Mouse (Mus musculus): ENCODE results near the gene Olfr766-ps1. TPM values are rescaled to one million over a fixed set of nuclear protein-coding genes. Genes with fewer than 3 reads are reported as not detected.
"Not testable (repeated sequence)": the region's sequence is repeated elsewhere in the genome, so short reads cannot be mapped to it uniquely, and the experiment has no call there.

The Olfr766-ps1 gene
- not detected in 2 replicates for polyA plus RNA-seq (2014; fragmentation: Nextera tagmentation; extraction: Ambion mirVana)

GRCm38 (mm10) chr10:129068877-129069276, at the start of gene Olfr766-ps1:
Gene Olfr766-ps1 (minus strand): TSS chr10:129068977.
- Histone ChIP-seq H3K27ac (ENCODE audit: low read length) (no peak within 1 kb of the TSS), H3K4me3 (ENCODE audit: low read depth, low read length) (no peak within 1 kb of the TSS), H3K9ac (replicated peaks; ENCODE audit: low read depth, low read length) (no peak within 1 kb of the TSS), H3K9me3 (ENCODE audit: control insufficient read depth, low read depth, low read length) (no peaks in the 10 kb centered on the region), H3K4me2 (replicated peaks; ENCODE audit: low read depth, low read length) (no peak within 1 kb of the TSS), H3K27me3 (ENCODE audit: control insufficient read depth, insufficient read depth, low read length) (no peaks in the 10 kb centered on the region), H3K36me3 (ENCODE audit: control insufficient read depth, insufficient read depth, low read length) (no peaks in the 10 kb centered on the region), H3K4me1 (ENCODE audit: control insufficient read depth, insufficient read depth, low read length) (no peaks in the 10 kb centered on the region)
- ATAC-seq (ENCODE audit: insufficient number of reproducible peaks, insufficient read depth, low FRiP score, low read depth), result no peak
- WGBS, result 85% methylated on average over 2 of the region's 2 CpGs

- 63% methylated on average over 2 of the region's 2 CpGs for WGBS
- H3K9me3 ChIP-seq (ENCODE audit: control insufficient read depth, low read depth, low read length), result no peaks in the 10 kb centered on the region
- no peak within 1 kb of the TSS for H3K9ac ChIP-seq (replicated peaks; ENCODE audit: low read depth, low read length)
- no peaks in the 10 kb centered on the region for H3K36me3 ChIP-seq (ENCODE audit: control insufficient read depth, insufficient read depth, low read length)
- no peak for ATAC-seq (ENCODE audit: insufficient number of reproducible peaks, insufficient read depth, low FRiP score, low read depth)
- H3K4me2 ChIP-seq (replicated peaks; ENCODE audit: low read depth, low read length), result no peak within 1 kb of the TSS
- H3K4me1 ChIP-seq (ENCODE audit: control insufficient read depth, insufficient read depth, low read length), result no peaks in the 10 kb centered on the region
- H3K4me3 ChIP-seq (ENCODE audit: low read depth, low read length), result no peak within 1 kb of the TSS
- no peaks in the 10 kb centered on the region for H3K27me3 ChIP-seq (ENCODE audit: control insufficient read depth, insufficient read depth, low read length)
- H3K27ac ChIP-seq (ENCODE audit: low read length), result no peak within 1 kb of the TSS
These were observed 49.0 kb upstream of the Olfr766-ps1 start, which contains the start of gene Olfr769 for GRCm38 (mm10) chr10:129117761-129118160. Gene Olfr769 (minus strand): TSS chr10:129117861.

- H3K4me2 ChIP-seq (replicated peaks; ENCODE audit: low read depth, low read length), result no peak overlapping the region
- H3K9me3 ChIP-seq (ENCODE audit: control insufficient read depth, low read depth, low read length), result no peaks in the 10 kb centered on the region
- no peak overlapping the region for H3K9ac ChIP-seq (replicated peaks; ENCODE audit: low read depth, low read length)
- H3K27me3 ChIP-seq (ENCODE audit: control insufficient read depth, insufficient read depth, low read length), result no peaks in the 10 kb centered on the region
- ATAC-seq (ENCODE audit: insufficient number of reproducible peaks, insufficient read depth, low FRiP score, low read depth), result no peak
- no peak overlapping the region for H3K4me3 ChIP-seq (ENCODE audit: low read depth, low read length)
- no peaks in the 10 kb centered on the region for H3K36me3 ChIP-seq (ENCODE audit: control insufficient read depth, insufficient read depth, low read length)
- H3K27ac ChIP-seq (ENCODE audit: low read length), result no peak overlapping the region
- no peaks in the 10 kb centered on the region for H3K4me1 ChIP-seq (ENCODE audit: control insufficient read depth, insufficient read depth, low read length)
- 87% methylated on average over 3 of the region's 3 CpGs for WGBS
These were observed 46.4 kb upstream of the Olfr766-ps1 start for GRCm38 (mm10) chr10:129115146-129115545.

DNA sequence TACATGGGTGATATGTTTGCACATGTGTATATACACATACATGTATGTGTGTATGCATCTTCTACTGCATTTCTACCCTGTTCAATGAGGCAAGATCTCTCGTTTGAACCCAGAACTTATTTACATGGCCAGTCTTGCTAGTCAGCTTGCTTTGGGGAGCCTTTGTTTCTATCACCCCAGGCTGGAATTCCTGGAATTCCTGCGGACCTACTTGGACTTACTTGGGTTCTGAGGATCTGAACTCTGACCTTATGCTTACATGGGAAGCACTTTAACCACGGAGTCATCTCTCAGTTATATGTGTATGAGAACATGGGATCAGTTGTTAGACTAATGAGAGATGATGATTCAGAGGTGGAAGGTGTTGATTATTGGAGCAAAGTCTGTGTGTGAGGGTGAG, 32.5 kb upstream of the Olfr766-ps1 start:
- no peak overlapping the region for H3K9ac ChIP-seq (replicated peaks; ENCODE audit: low read depth, low read length)
- no peak overlapping the region for H3K27ac ChIP-seq (ENCODE audit: low read length)
- H3K36me3 ChIP-seq (ENCODE audit: control insufficient read depth, insufficient read depth, low read length), result no peaks in the 10 kb centered on the region
- no peaks in the 10 kb centered on the region for H3K4me1 ChIP-seq (ENCODE audit: control insufficient read depth, insufficient read depth, low read length)
- 35% methylated on average over 3 of the region's 3 CpGs for WGBS
- H3K9me3 ChIP-seq (ENCODE audit: control insufficient read depth, low read depth, low read length), result no peaks in the 10 kb centered on the region
- no peak for ATAC-seq (ENCODE audit: insufficient number of reproducible peaks, insufficient read depth, low FRiP score, low read depth)
- H3K4me2 ChIP-seq (replicated peaks; ENCODE audit: low read depth, low read length), result no peak overlapping the region
- no peak overlapping the region for H3K4me3 ChIP-seq (ENCODE audit: low read depth, low read length)
- H3K27me3 ChIP-seq (ENCODE audit: control insufficient read depth, insufficient read depth, low read length), result no peaks in the 10 kb centered on the region

DNA sequence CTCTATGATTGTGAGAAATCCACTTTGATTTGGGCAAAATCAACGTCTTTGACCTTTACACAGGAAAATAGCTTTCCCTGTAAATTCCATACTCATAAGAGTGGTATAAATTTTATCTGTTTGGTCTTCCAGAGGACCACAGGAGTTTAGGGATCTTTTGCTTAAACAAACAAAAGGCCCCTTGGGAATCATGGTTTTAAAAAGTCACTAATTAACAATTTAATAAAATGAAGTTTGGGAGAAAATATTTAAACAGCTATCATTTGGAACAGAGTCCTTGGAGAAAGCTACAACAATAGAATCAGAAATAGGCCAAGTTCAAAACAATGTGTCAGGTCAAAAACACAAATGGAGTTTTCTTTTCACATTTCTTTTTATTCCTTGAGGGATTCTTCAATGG, 30.5 kb upstream of the Olfr766-ps1 start, which contains the start of gene Olfr768:
Gene Olfr768 (minus strand): TSS at position 101 of the 400 bp plus-strand sequence.
- 64% methylated on average over 1 of the region's 1 CpGs for WGBS
- Histone ChIP-seq H3K27ac (ENCODE audit: low read length) (no peak within 1 kb of the TSS), H3K9me3 (ENCODE audit: control insufficient read depth, low read depth, low read length) (no peaks in the 10 kb centered on the region), H3K4me1 (ENCODE audit: control insufficient read depth, insufficient read depth, low read length) (no peaks in the 10 kb centered on the region), H3K36me3 (ENCODE audit: control insufficient read depth, insufficient read depth, low read length) (no peaks in the 10 kb centered on the region), H3K4me2 (replicated peaks; ENCODE audit: low read depth, low read length) (no peak within 1 kb of the TSS), H3K4me3 (ENCODE audit: low read depth, low read length) (no peak within 1 kb of the TSS), H3K9ac (replicated peaks; ENCODE audit: low read depth, low read length) (no peak within 1 kb of the TSS), H3K27me3 (ENCODE audit: control insufficient read depth, insufficient read depth, low read length) (no peaks in the 10 kb centered on the region)
- ATAC-seq (ENCODE audit: insufficient number of reproducible peaks, insufficient read depth, low FRiP score, low read depth), result no peak

DNA sequence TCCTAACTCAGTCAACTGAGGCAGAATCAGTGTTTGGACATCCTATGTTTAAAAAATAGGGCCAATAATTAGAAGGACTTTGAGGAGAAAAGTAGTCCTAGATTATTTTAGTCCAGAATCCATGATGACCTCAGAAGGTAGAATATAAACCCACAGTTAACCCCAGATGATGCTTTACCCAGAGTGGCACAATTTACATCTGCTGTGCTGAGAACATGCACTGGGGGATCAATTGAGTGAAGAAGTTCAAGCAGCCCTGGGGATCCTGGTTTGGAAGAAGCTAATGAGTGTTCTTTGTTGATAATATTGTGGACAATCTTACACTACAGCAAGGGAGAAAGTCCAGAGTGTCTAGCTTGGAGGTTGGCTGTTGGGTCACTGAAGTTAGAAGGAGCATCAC, 14.0 kb upstream of the Olfr766-ps1 start, which contains the start of gene Olfr767:
Gene Olfr767 (minus strand): TSS at position 101 of the 400 bp plus-strand sequence.
- ATAC-seq (ENCODE audit: insufficient number of reproducible peaks, insufficient read depth, low FRiP score, low read depth); H3K36me3 ChIP-seq (ENCODE audit: control insufficient read depth, insufficient read depth, low read length); H3K9ac ChIP-seq (replicated peaks; ENCODE audit: low read depth, low read length); H3K4me1 ChIP-seq (ENCODE audit: control insufficient read depth, insufficient read depth, low read length); H3K4me2 ChIP-seq (replicated peaks; ENCODE audit: low read depth, low read length); H3K27ac ChIP-seq (ENCODE audit: low read length); H3K27me3 ChIP-seq (ENCODE audit: control insufficient read depth, insufficient read depth, low read length); H3K9me3 ChIP-seq (ENCODE audit: control insufficient read depth, low read depth, low read length); H3K4me3 ChIP-seq (ENCODE audit: low read depth, low read length): not testable (repeated sequence)

DNA sequence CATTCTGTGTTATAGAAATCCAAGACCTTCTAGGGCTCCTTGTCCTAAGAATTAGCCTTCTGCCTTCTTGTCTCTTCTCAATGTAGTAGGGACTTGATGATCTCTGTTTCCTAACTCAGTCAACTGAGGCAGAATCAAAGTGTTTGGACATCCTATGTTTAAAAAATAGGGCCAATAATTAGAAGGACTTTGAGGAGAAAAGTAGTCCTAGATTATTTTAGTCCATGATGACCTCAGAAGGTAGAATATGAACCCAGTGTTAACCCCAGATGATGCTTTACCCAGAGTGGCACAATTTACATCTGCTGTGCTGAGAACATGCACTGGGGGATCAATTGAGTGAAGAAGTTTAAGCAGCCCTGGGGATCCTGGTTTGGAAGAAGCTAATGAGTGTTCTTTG, 18.9 kb downstream of the Olfr766-ps1 start, which contains the start of gene Olfr765:
Gene Olfr765 (minus strand): TSS at position 101 of the 400 bp plus-strand sequence.
- H3K36me3 ChIP-seq (ENCODE audit: control insufficient read depth, insufficient read depth, low read length); H3K9ac ChIP-seq (replicated peaks; ENCODE audit: low read depth, low read length); H3K9me3 ChIP-seq (ENCODE audit: control insufficient read depth, low read depth, low read length); H3K27me3 ChIP-seq (ENCODE audit: control insufficient read depth, insufficient read depth, low read length); H3K27ac ChIP-seq (ENCODE audit: low read length); ATAC-seq (ENCODE audit: insufficient number of reproducible peaks, insufficient read depth, low FRiP score, low read depth); H3K4me3 ChIP-seq (ENCODE audit: low read depth, low read length); H3K4me1 ChIP-seq (ENCODE audit: control insufficient read depth, insufficient read depth, low read length); H3K4me2 ChIP-seq (replicated peaks; ENCODE audit: low read depth, low read length): not testable (repeated sequence)

GRCm38 (mm10) chr10:129039796-129040195, 29.0 kb downstream of the Olfr766-ps1 start, which contains the start of gene Olfr764-ps1:
Gene Olfr764-ps1 (minus strand): TSS chr10:129039896.
- no peak within 1 kb of the TSS for H3K4me3 ChIP-seq (ENCODE audit: low read depth, low read length)
- H3K4me2 ChIP-seq (replicated peaks; ENCODE audit: low read depth, low read length), result no peak within 1 kb of the TSS
- H3K4me1 ChIP-seq (ENCODE audit: control insufficient read depth, insufficient read depth, low read length), result no peaks in the 10 kb centered on the region
- H3K36me3 ChIP-seq (ENCODE audit: control insufficient read depth, insufficient read depth, low read length), result no peaks in the 10 kb centered on the region
- 77% methylated on average over 3 of the region's 3 CpGs for WGBS
- no peaks in the 10 kb centered on the region for H3K27me3 ChIP-seq (ENCODE audit: control insufficient read depth, insufficient read depth, low read length)
- H3K9me3 ChIP-seq (ENCODE audit: control insufficient read depth, low read depth, low read length), result no peaks in the 10 kb centered on the region
- no peak for ATAC-seq (ENCODE audit: insufficient number of reproducible peaks, insufficient read depth, low FRiP score, low read depth)
- H3K27ac ChIP-seq (ENCODE audit: low read length), result no peak within 1 kb of the TSS
- no peak within 1 kb of the TSS for H3K9ac ChIP-seq (replicated peaks; ENCODE audit: low read depth, low read length)

GRCm38 (mm10) chr10:129028343-129028742, 40.4 kb downstream of the Olfr766-ps1 start:
- H3K9me3 ChIP-seq (ENCODE audit: control insufficient read depth, low read depth, low read length), result no peaks in the 10 kb centered on the region
- no peak overlapping the region for H3K4me3 ChIP-seq (ENCODE audit: low read depth, low read length)
- 67% methylated on average over 2 of the region's 2 CpGs for WGBS
- no peaks in the 10 kb centered on the region for H3K27me3 ChIP-seq (ENCODE audit: control insufficient read depth, insufficient read depth, low read length)
- no peak for ATAC-seq (ENCODE audit: insufficient number of reproducible peaks, insufficient read depth, low FRiP score, low read depth)
- no peak overlapping the region for H3K4me2 ChIP-seq (replicated peaks; ENCODE audit: low read depth, low read length)
- no peak overlapping the region for H3K9ac ChIP-seq (replicated peaks; ENCODE audit: low read depth, low read length)
- no peaks in the 10 kb centered on the region for H3K36me3 ChIP-seq (ENCODE audit: control insufficient read depth, insufficient read depth, low read length)
- H3K4me1 ChIP-seq (ENCODE audit: control insufficient read depth, insufficient read depth, low read length), result no peaks in the 10 kb centered on the region
- no peak overlapping the region for H3K27ac ChIP-seq (ENCODE audit: low read length)
